ENCODE assay signal across 14 mouse cellular contexts in genomic region chr17:79583466-79583865, GRCm38 (mm10).
"Had no signal": no experiment of that assay in that cellular context is flagged by ENCODE, and none has a peak within 500 bp of the region (broad histone marks: within the 10 kb centered on the region; RNA-seq: fewer than 3 reads in every experiment).

No protein-coding gene starts in this region.

- H3K36me3 ChIP-seq: limb, embryonic 13.5 days; liver, embryonic 15.5 days; midbrain, embryonic 15.5 days; neural tube, embryonic 13.5 days had no signal

- H3K9ac ChIP-seq: limb, embryonic 13.5 days; liver, embryonic 15.5 days; midbrain, embryonic 15.5 days; neural tube, embryonic 13.5 days had no signal

- DNase-seq: kidney, postnatal 10 days; kidney, postnatal 4 days; left cerebral cortex, postnatal 4 days; lung, adult 2 months; lung, postnatal 36 days; right cerebral cortex, postnatal 14 days had no signal

- H3K4me1 ChIP-seq: liver, embryonic 15.5 days; midbrain, embryonic 15.5 days; neural tube, embryonic 13.5 days had no signal

- H3K4me2 ChIP-seq: limb, embryonic 13.5 days; liver, embryonic 11.5 days; liver, embryonic 15.5 days; midbrain, embryonic 11.5 days; midbrain, embryonic 15.5 days; neural tube, embryonic 13.5 days had no signal

- ATAC-seq: lung, postnatal 0 days; midbrain, embryonic 15.5 days had no signal

- H3K9me3 ChIP-seq: limb, embryonic 13.5 days; liver, embryonic 15.5 days; midbrain, embryonic 15.5 days; neural tube, embryonic 13.5 days had no signal

- H3K4me3 ChIP-seq: layer of hippocampus, adult 2 months; limb, embryonic 13.5 days; liver, embryonic 15.5 days; midbrain, embryonic 15.5 days; neural tube, embryonic 13.5 days had no signal

- H3K27me3 ChIP-seq: limb, embryonic 13.5 days; liver, embryonic 15.5 days; midbrain, embryonic 15.5 days; neural tube, embryonic 13.5 days had no signal

- H3K27ac ChIP-seq: layer of hippocampus, adult 2 months; limb, embryonic 13.5 days; liver, embryonic 15.5 days; midbrain, embryonic 15.5 days; neural tube, embryonic 13.5 days had no signal
